ENCODE assay signal across 8 mouse cellular contexts in the genomic region with DNA sequence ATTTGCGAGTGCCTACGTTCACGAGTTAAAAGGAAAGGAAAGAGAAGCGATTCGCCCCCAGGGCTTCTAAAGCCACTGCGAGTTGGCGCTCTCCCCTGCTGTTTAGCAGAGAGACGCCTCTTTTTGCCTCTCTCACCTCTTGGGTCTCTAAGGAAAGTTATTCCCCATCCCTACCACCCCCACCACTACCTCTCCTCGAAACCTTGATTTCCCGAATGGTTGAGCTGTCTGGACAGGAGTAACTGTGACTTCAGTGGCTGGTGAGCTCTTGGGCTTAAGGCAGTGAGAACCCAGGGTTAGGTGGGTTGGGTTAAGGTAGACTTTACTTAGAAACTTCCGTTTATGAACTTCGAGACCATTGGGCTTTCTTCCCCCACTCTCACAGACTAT. TPM values are rescaled to one million over a fixed set of nuclear protein-coding genes. Genes with fewer than 3 reads are reported as not detected.
DNase-seq lines count a peak whose midpoint lies in the region; ATAC-seq and TF ChIP-seq lines count a peak whose summit lies in the region.

No protein-coding gene starts in this region.

- peak; percentile 60; the same call in 1 of the 2 replicates for ATAC-seq in embryonic facial prominence, embryonic 12.5 days (ENCODE audit: insufficient number of reproducible peaks, insufficient read depth, low FRiP score, low TSS enrichment)
- ATAC-seq in intestine, postnatal 0 days, result peak; percentile 59
- ATAC-seq in neural tube, embryonic 13.5 days (ENCODE audit: low read depth), result peak; percentile 64

- TF ChIP-seq CTCF in liver, adult 2 months (IDR thresholded peaks at IDR 0.05; ENCODE audit: low read depth, low read length), result no peak
- TF ChIP-seq CTCF in intestine, postnatal 0 days (IDR thresholded peaks at IDR 0.05; ENCODE audit: low read depth), result no peak

- DNase-seq in liver, adult 2 months (ENCODE audit: extremely low read depth, low read depth, low spot score), result no peak
- DNase-seq in liver, result no peak
- DNase-seq in kidney, postnatal 10 days, result no peak
- DNase-seq in left cerebral cortex, postnatal 25 days (ENCODE audit: low spot score in 2 of 2), result no peak
- no peak for DNase-seq in gastrocnemius, postnatal 14 days

- H3K9me3 ChIP-seq in embryonic facial prominence, embryonic 12.5 days, result no peaks in the 10 kb centered on the region
- no peaks in the 10 kb centered on the region for H3K9me3 ChIP-seq in intestine, postnatal 0 days (ENCODE audit: control insufficient read depth)
- no peaks in the 10 kb centered on the region for H3K9me3 ChIP-seq in neural tube, embryonic 13.5 days

- H3K4me2 ChIP-seq in embryonic facial prominence, embryonic 12.5 days (replicated peaks), result peak overlapping the region; percentile 70
- H3K4me2 ChIP-seq in intestine, postnatal 0 days (replicated peaks; ENCODE audit: low read depth), result peak overlapping the region; percentile 89
- peak overlapping the region; percentile 76 for H3K4me2 ChIP-seq in neural tube, embryonic 13.5 days

- H3K4me1 ChIP-seq in liver, adult 2 months (ENCODE audit: control insufficient read depth, insufficient read depth, low read length), result no peaks in the 10 kb centered on the region; the same call in 1 of the 2 replicates
- H3K4me1 ChIP-seq in embryonic facial prominence, embryonic 12.5 days, result peaks cover 5% of the 10 kb centered on the region; the same call in 1 of the 2 replicates
- no peaks in the 10 kb centered on the region for H3K4me1 ChIP-seq in intestine, postnatal 0 days (replicated peaks; ENCODE audit: control insufficient read depth, insufficient read depth, low read length)
- peaks cover 14% of the 10 kb centered on the region for H3K4me1 ChIP-seq in neural tube, embryonic 13.5 days (replicated peaks)

- intact Hi-C loops in left cerebral cortex, postnatal 25 days (cut with DNase I), result loop anchor here (5.0 kb wide), 2 partner anchors 98 to 217 kb away; a partner anchor contains a TSS
- intact Hi-C loops in gastrocnemius, postnatal 14 days (cut with DNase I; ENCODE audit: low total_unique reads), result no loop called here

- no peaks in the 10 kb centered on the region for H3K36me3 ChIP-seq in liver, adult 2 months (ENCODE audit: control insufficient read depth, insufficient read depth, low read length)
- H3K36me3 ChIP-seq in embryonic facial prominence, embryonic 12.5 days, result 0 out of 2 replicates have a peak, but pooled peaks cover 4% of the 10 kb centered on the region
- H3K36me3 ChIP-seq in intestine, postnatal 0 days (ENCODE audit: control insufficient read depth, insufficient read depth), result no peaks in the 10 kb centered on the region
- H3K36me3 ChIP-seq in neural tube, embryonic 13.5 days, result no peaks in the 10 kb centered on the region

- peaks cover 5% of the 10 kb centered on the region; the same call in 1 of the 2 replicates for H3K79me2 ChIP-seq in liver, adult 2 months (ENCODE audit: control insufficient read depth, insufficient read depth, low read length)

- peak overlapping the region; percentile 76 for H3K4me3 ChIP-seq in liver, adult 2 months (ENCODE audit: insufficient read depth, low read depth, low read length)
- peak overlapping the region; percentile 83 for H3K4me3 ChIP-seq in embryonic facial prominence, embryonic 12.5 days
- H3K4me3 ChIP-seq in intestine, postnatal 0 days (ENCODE audit: low read depth, low read length), result peak overlapping the region; percentile 94
- H3K4me3 ChIP-seq in neural tube, embryonic 13.5 days, result peak overlapping the region; percentile 89

- TF ChIP-seq POLR2A in liver, adult 2 months (IDR thresholded peaks at IDR 0.05; ENCODE audit: extremely low read depth, insufficient read depth, low read length), result no peak

- 0% methylated on average over 12 of the region's 12 CpGs for WGBS in liver, adult 2 months
- under 1% methylated on average over 12 of the region's 12 CpGs for WGBS in embryonic facial prominence, embryonic 12.5 days
- under 1% methylated on average over 12 of the region's 12 CpGs for WGBS in intestine, postnatal 0 days
- WGBS in neural tube, embryonic 13.5 days, result 0% methylated on average over 12 of the region's 12 CpGs

- peak overlapping the region; percentile 76 for H3K9ac ChIP-seq in liver, adult 2 months (ENCODE audit: low read depth, low read length)
- peak overlapping the region; percentile 68 for H3K9ac ChIP-seq in embryonic facial prominence, embryonic 12.5 days
- peak overlapping the region; percentile 63 for H3K9ac ChIP-seq in intestine, postnatal 0 days (ENCODE audit: low read depth, low read length)
- peak overlapping the region; percentile 70 for H3K9ac ChIP-seq in neural tube, embryonic 13.5 days

- H3K27me3 ChIP-seq in liver, adult 2 months (ENCODE audit: control insufficient read depth, insufficient read depth, low read length), result no peaks in the 10 kb centered on the region
- H3K27me3 ChIP-seq in embryonic facial prominence, embryonic 12.5 days, result no peaks in the 10 kb centered on the region
- no peaks in the 10 kb centered on the region for H3K27me3 ChIP-seq in intestine, postnatal 0 days (replicated peaks; ENCODE audit: control insufficient read depth, insufficient read depth, low read length)
- no peaks in the 10 kb centered on the region for H3K27me3 ChIP-seq in neural tube, embryonic 13.5 days

- H3K27ac ChIP-seq in liver, adult 2 months (replicated peaks; ENCODE audit: insufficient read depth, low read depth, low read length), result peak overlapping the region; percentile 64
- 0 out of 2 replicates have a peak overlapping the region, but pooled peaks have one; percentile 11 for H3K27ac ChIP-seq in embryonic facial prominence, embryonic 12.5 days
- no peak overlapping the region for H3K27ac ChIP-seq in intestine, postnatal 0 days (ENCODE audit: low read depth, low read length)
- H3K27ac ChIP-seq in neural tube, embryonic 13.5 days (replicated peaks), result no peak overlapping the region

RNA-seq across cellular contexts. Expression of a gene that starts 0.3 kb away (rescaled TPM):
- 42.2 and 49.4 TPM in 2 replicates for total RNA-seq in liver, adult 2 months (2014; rRNA removed)
- 12.7 and 15.1 TPM in 2 replicates for polyA plus RNA-seq in liver, adult 2 months (2012; rRNA removed)
- 147 and 150 TPM in 2 replicates for polyA plus RNA-seq in embryonic facial prominence, embryonic 12.5 days (2016; fragmentation: Nextera tagmentation; extraction: Ambion mirVana)
- polyA plus RNA-seq in intestine, postnatal 0 days (2015; fragmentation: Nextera tagmentation; extraction: Ambion mirVana), result 97.6 and 102 TPM in 2 replicates
- polyA plus RNA-seq in neural tube, embryonic 13.5 days (2015; fragmentation: Nextera tagmentation; extraction: Ambion mirVana), result 114 and 119 TPM in 2 replicates
- 10 to 100 TPM; 29.4 to 29.9 TPM for total RNA-seq in left cerebral cortex, postnatal 25 days (2021)
- total RNA-seq in gastrocnemius, postnatal 14 days (2021), result 10 to 100 TPM; 32.3 to 36.2 TPM

RNA-seq across cellular contexts. Expression of a gene that starts 0.4 kb away (rescaled TPM):
- 13.6 and 16.2 TPM in 2 replicates for total RNA-seq in liver, adult 2 months (2014; rRNA removed)
- polyA plus RNA-seq in liver, adult 2 months (2012; rRNA removed), result 7.7 and 10.1 TPM in 2 replicates
- polyA plus RNA-seq in embryonic facial prominence, embryonic 12.5 days (2016; fragmentation: Nextera tagmentation; extraction: Ambion mirVana), result 48.5 and 50.9 TPM in 2 replicates
- polyA plus RNA-seq in intestine, postnatal 0 days (2015; fragmentation: Nextera tagmentation; extraction: Ambion mirVana), result 11.2 and 11.6 TPM in 2 replicates
- polyA plus RNA-seq in neural tube, embryonic 13.5 days (2015; fragmentation: Nextera tagmentation; extraction: Ambion mirVana), result 42.5 and 43.8 TPM in 2 replicates
- 10 to 100 TPM; 17.8 to 22.2 TPM for total RNA-seq in left cerebral cortex, postnatal 25 days (2021)
- 1 to 10 TPM; 8.2 to 9.2 TPM for total RNA-seq in gastrocnemius, postnatal 14 days (2021)

Comparison
In these comparisons a context has a peak if more than half of its experiments do, and no peak if none do; other contexts are left out.
1. H3K27ac ChIP-seq: peak in liver, adult 2 months (single experiment) and embryonic facial prominence, embryonic 12.5 days (single experiment); none in intestine, postnatal 0 days (single experiment) and neural tube, embryonic 13.5 days (single experiment).
2. Peak in every context shown above with its lines, with median percentiles within 50 percentile points of each other: H3K4me3 ChIP-seq, H3K9ac ChIP-seq, ATAC-seq and H3K4me2 ChIP-seq.